Mouse (Mus musculus) erythroblast, embryonic 14.5 days (primary cell): ENCODE data around the gene Ugp2. TPM values are rescaled to one million over a fixed set of nuclear protein-coding genes. Genes with fewer than 3 reads are reported as not detected.

Experiments
- H3K27me3 ChIP-seq: 2 replicates; pipeline ENCODE4 v1.6.1; 2012; ENCODE audit warnings: inconsistent platforms; ENCODE audit not compliant: control insufficient read depth
- H3K36me3 ChIP-seq: 2 replicates; pipeline ENCODE4 v1.6.1; 2012; ENCODE audit warnings: mild to moderate bottlenecking, inconsistent platforms; ENCODE audit not compliant: control insufficient read depth
- H3K4me1 ChIP-seq: 2 replicates; pipeline ENCODE4 v1.6.1; 2012; ENCODE audit warnings: inconsistent platforms; ENCODE audit not compliant: control insufficient read depth
- H3K4me3 ChIP-seq: replicated peaks from 2 replicates; pipeline ENCODE3; 2012; ENCODE audit warnings: moderate library complexity, mild to moderate bottlenecking, inconsistent platforms
- H3K9me3 ChIP-seq: 2 replicates; pipeline ENCODE4 v1.6.1; 2012; ENCODE audit warnings: low read length, inconsistent platforms, mixed read lengths; ENCODE audit not compliant: control insufficient read depth
- GATA1 ChIP-seq: IDR thresholded peaks from 2 replicates; pipeline ENCODE4 v1.6.1; 2012; ENCODE audit warnings: low read length, inconsistent platforms, mixed read lengths
- TAL1 ChIP-seq: IDR thresholded peaks from 3 replicates; pipeline ENCODE4 v1.6.1; 2012; ENCODE audit warnings: low read length, inconsistent platforms, mixed read lengths
- polyA plus RNA-seq: library from polyadenylated mRNA; stranded (reverse); fragments of >175 nt; gene quantifications from 2 replicates; pipeline ENCODE4 v1.2.3, GENCODE M21; 2012

The Ugp2 gene
- polyA plus RNA-seq, 1 experiment, result 0.44 TPM

DNA sequence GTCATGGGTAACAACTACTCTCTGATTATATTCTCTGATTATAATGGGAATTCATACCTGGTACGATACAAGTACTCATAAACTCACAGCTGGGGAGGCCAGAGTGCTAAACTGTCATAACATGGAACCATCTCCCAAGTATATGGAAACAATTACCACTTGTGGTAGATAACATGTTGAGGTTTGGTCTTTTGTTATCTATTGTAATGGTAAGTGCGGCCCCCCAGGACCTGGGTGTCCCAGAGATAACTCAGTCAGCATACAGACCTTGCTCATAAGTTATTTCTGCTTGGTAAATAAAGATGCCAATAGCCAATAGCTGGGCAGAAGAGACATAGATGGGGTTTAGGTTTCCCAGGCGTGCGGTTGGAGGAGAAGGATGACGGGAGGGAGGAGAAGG, 27.5 kb downstream of the Ugp2 start:
- no peaks in the 10 kb centered on the region for H3K9me3 ChIP-seq
- H3K27me3 ChIP-seq, result no peaks in the 10 kb centered on the region
- H3K4me3 ChIP-seq, result no peak overlapping the region
- H3K36me3 ChIP-seq, result peaks cover 7% of the 10 kb centered on the region
- peaks cover 26% of the 10 kb centered on the region for H3K4me1 ChIP-seq
- TF ChIP-seq TAL1, result no peak
- no peak for TF ChIP-seq GATA1

DNA sequence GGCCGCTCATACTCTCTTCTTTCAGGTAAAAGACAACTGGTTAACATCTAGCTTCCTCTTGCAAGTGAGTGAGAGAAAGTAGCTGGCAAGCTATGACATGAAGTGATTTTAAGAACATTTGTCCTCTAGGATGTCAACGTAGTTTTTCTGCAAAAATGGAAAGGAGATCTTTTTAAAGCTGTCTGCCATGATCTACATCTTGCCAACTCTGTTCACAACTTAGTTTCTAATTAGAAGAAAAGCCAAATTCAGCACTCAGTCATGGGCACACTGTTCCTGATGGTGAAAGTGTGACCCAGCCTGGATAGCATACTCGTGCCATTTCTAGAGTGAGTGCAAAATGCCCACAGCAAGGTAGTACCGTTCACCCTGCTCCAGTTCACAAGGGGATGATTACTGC, 31.9 kb downstream of the Ugp2 start:
- H3K4me3 ChIP-seq, result no peak overlapping the region
- peaks cover 9% of the 10 kb centered on the region for H3K4me1 ChIP-seq
- no peaks in the 10 kb centered on the region; the same call in 1 of the 2 replicates for H3K36me3 ChIP-seq
- H3K9me3 ChIP-seq, result no peaks in the 10 kb centered on the region
- TF ChIP-seq TAL1 (no peak), GATA1 (no peak)
- no peaks in the 10 kb centered on the region for H3K27me3 ChIP-seq

DNA sequence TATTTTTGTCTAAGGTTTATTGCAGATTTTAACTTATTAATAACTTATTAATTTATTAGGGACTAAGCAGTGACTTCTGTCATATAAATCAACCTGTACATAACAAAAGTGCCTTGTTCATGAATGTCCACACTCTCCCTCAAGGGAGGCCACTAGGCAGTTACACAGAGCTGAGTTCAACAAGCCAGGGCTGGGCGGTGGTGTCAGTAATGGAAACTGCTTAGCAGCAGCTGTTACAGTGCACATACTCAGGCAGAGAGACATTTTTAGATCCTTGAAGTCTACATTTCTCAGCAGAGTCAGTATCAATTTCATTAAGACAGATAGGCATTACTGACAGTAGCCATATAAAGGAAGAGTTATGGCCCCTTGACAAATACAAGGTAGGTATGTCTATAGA, 33.1 kb downstream of the Ugp2 start:
- H3K4me1 ChIP-seq, result peaks cover under 1% of the 10 kb centered on the region; the same call in 1 of the 2 replicates
- TF ChIP-seq TAL1 (no peak), GATA1 (no peak)
- H3K9me3 ChIP-seq, result no peaks in the 10 kb centered on the region
- no peaks in the 10 kb centered on the region; the same call in 1 of the 2 replicates for H3K36me3 ChIP-seq
- no peaks in the 10 kb centered on the region for H3K27me3 ChIP-seq
- no peak overlapping the region for H3K4me3 ChIP-seq

DNA sequence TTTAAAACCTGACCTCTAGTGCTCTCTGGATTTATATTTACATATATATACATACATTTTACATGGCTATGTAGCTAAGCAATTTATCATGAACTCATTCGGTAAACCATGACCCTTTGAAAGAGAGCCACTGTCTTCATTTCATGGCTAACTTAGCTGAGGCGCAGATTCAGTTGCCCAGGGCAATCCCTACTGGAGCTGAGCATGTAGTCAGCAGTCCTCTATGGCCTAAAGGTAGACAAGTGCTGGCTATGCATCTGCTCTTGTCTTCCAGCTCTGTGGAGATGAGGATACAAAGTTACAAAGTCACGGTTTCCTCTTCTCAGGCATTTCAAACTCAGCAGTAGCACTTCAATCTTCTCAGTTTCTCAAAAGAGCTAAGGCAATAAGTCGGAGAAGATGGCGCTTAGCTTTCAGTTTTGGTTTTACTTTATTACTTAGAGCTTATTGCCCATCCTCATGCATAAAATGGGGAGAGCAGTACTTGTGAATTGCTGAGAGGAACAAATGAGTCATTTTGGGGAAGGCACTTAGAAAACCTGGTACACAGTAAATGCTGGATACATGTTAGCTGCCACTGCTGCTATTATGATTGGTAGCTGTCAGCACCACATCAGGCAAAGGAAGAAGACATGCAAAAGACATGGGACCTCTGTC, 38.2 kb downstream of the Ugp2 start:
- no peak for TF ChIP-seq TAL1
- TF ChIP-seq GATA1, result no peak
- H3K4me1 ChIP-seq, result no peaks in the 10 kb centered on the region
- H3K36me3 ChIP-seq, result peaks cover 14% of the 10 kb centered on the region
- H3K27me3 ChIP-seq, result no peaks in the 10 kb centered on the region
- no peak overlapping the region for H3K4me3 ChIP-seq
- H3K9me3 ChIP-seq, result no peaks in the 10 kb centered on the region

GRCm38 (mm10) chr11:21328141-21328540, 42.9 kb downstream of the Ugp2 start:
- H3K27me3 ChIP-seq, result no peaks in the 10 kb centered on the region
- H3K4me1 ChIP-seq, result no peaks in the 10 kb centered on the region
- H3K36me3 ChIP-seq, result peaks cover 33% of the 10 kb centered on the region
- TF ChIP-seq GATA1, result no peak
- TF ChIP-seq TAL1, result no peak
- H3K9me3 ChIP-seq, result no peaks in the 10 kb centered on the region
- H3K4me3 ChIP-seq, result no peak overlapping the region

DNA sequence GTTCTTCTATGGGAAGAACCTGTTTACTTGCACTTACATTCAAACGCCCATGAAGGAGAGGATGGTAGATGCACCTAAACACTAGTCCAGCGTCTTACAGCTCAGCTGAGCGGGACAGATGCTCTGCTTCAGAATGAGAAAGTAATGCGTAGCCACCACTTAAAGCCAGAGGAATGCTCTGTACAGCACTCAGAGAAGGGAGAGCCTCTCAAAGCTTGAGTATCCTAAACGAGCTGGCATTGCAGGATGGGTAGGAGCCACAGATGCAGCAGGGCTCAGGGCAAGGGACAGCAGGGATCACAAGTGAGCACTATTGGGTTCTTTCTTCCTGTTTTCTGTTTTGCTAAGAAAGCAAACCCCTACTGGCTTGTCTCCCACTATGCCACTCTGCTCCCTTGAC, 43.5 kb downstream of the Ugp2 start:
- Histone ChIP-seq H3K9me3 (no peaks in the 10 kb centered on the region), H3K4me3 (no peak overlapping the region), H3K27me3 (no peaks in the 10 kb centered on the region), H3K36me3 (peaks cover 38% of the 10 kb centered on the region), H3K4me1 (no peaks in the 10 kb centered on the region)
- TF ChIP-seq TAL1 (no peak), GATA1 (no peak)

- H3K4me1 ChIP-seq, result no peaks in the 10 kb centered on the region
- H3K4me3 ChIP-seq, result no peak overlapping the region
- no peaks in the 10 kb centered on the region for H3K9me3 ChIP-seq
- H3K36me3 ChIP-seq, result peaks cover 42% of the 10 kb centered on the region
- H3K27me3 ChIP-seq, result no peaks in the 10 kb centered on the region
- no peak for TF ChIP-seq TAL1
- no peak for TF ChIP-seq GATA1
Measured at GRCm38 (mm10) chr11:21326770-21327169, 44.2 kb downstream of the Ugp2 start.

DNA sequence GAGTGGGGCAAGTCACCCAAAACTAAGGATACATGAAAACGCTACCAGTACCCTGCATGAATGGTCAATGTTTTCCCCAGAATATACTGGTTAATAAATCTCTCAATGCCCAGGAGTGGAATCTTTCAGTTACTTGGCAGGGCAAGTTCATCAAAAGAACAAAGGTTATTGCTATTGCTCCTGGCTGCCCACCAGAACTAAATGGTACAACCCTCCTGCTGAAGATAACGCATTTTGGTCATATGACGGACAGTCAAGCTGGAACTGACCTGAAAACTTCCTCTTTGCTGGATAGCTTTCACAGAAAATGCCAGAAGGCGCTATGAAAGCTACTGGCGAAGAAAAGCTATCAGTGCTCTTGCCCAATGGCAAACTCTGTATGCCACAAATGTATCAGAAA, 45.2 kb downstream of the Ugp2 start:
- Histone ChIP-seq H3K4me1 (no peaks in the 10 kb centered on the region), H3K4me3 (no peak overlapping the region), H3K27me3 (no peaks in the 10 kb centered on the region), H3K9me3 (no peaks in the 10 kb centered on the region), H3K36me3 (peaks cover 51% of the 10 kb centered on the region)
- TF ChIP-seq TAL1 (no peak), GATA1 (no peak)

GRCm38 (mm10) chr11:21322349-21322748, 48.7 kb downstream of the Ugp2 start:
- peaks cover 56% of the 10 kb centered on the region for H3K36me3 ChIP-seq
- TF ChIP-seq TAL1 (no peak), GATA1 (no peak)
- H3K27me3 ChIP-seq, result no peaks in the 10 kb centered on the region

DNA sequence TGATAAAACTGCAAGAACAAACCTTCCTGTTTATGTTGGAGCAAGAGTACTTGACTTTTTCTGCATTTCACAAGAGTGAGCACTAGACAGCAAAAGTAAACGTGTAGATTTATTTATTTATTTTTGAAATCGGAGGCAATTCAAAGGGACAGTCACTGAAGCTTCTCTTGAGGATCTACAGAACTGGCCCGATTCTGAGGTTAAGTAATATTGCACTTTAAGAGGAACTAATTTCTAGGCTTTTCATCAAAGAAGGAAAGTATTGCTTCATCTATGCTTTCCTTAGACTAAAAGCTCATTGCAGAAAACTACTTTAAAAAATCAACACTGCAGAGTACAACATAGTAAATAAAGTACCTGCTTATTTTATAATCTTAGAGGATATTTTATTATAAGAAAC, 49.4 kb downstream of the Ugp2 start:
- Histone ChIP-seq H3K9me3 (no peaks in the 10 kb centered on the region), H3K4me3 (no peak overlapping the region), H3K27me3 (no peaks in the 10 kb centered on the region), H3K4me1 (no peaks in the 10 kb centered on the region), H3K36me3 (peaks cover 57% of the 10 kb centered on the region)
- TF ChIP-seq TAL1 (no peak), GATA1 (no peak)

More at GRCm38 (mm10) chr11:21322349-21322748, 48.7 kb downstream of the Ugp2 start:
- no peaks in the 10 kb centered on the region for H3K4me1 ChIP-seq
- no peaks in the 10 kb centered on the region for H3K9me3 ChIP-seq
- H3K4me3 ChIP-seq, result no peak overlapping the region
